Mouse (Mus musculus) thymus, adult 2 months (tissue): ENCODE results near the gene Cadps2. TPM values are rescaled to one million over a fixed set of nuclear protein-coding genes. Genes with fewer than 3 reads are reported as not detected.

Source experiments
- DNase-seq: peaks from one replicate; pipeline ENCODE4 v3.0.0; 2021
- H3K27ac ChIP-seq: fragments of 200-500 bp; 2 replicates; pipeline ENCODE4 v1.5.1; 2012; ENCODE audit warnings: low read length, control low read depth; ENCODE audit not compliant: control insufficient read depth, insufficient read depth
- H3K27me3 ChIP-seq: fragments of 200-500 bp; 2 replicates; pipeline ENCODE4 v1.6.1; 2012; ENCODE audit warnings: mild to moderate bottlenecking, low read length, moderate library complexity, mixed read lengths; ENCODE audit not compliant: control insufficient read depth, insufficient read depth
- H3K36me3 ChIP-seq: fragments of 200-500 bp; 2 replicates; pipeline ENCODE4 v1.6.1; 2012; ENCODE audit warnings: mild to moderate bottlenecking, low read length, moderate library complexity; ENCODE audit not compliant: control insufficient read depth, insufficient read depth
- H3K4me1 ChIP-seq: fragments of 200-500 bp; replicated peaks from 2 replicates; pipeline ENCODE4 v1.6.1; 2012; ENCODE audit warnings: low read length; ENCODE audit not compliant: control insufficient read depth, insufficient read depth
- H3K4me3 ChIP-seq: fragments of 200-500 bp; 2 replicates; pipeline ENCODE4 v1.5.1; 2012; ENCODE audit warnings: mild to moderate bottlenecking, low read length, control low read depth, moderate library complexity; ENCODE audit not compliant: control insufficient read depth, insufficient read depth
- CTCF ChIP-seq: fragments of 200-500 bp; IDR thresholded peaks from 2 replicates; pipeline ENCODE4 v1.5.1; 2012; ENCODE audit warnings: mild to moderate bottlenecking, control low read depth, low read length, moderate library complexity, borderline replicate concordance; ENCODE audit not compliant: control insufficient read depth, poor library complexity, insufficient read depth; ENCODE audit errors: extremely low read depth
- POLR2A ChIP-seq: fragments of 200-500 bp; IDR thresholded peaks from 2 replicates; pipeline ENCODE4 v1.6.1; 2012; ENCODE audit warnings: mild to moderate bottlenecking, low read length, control low read depth, moderate library complexity; ENCODE audit not compliant: control insufficient read depth, poor library complexity, insufficient read depth; ENCODE audit errors: extremely low read depth
- WGBS: fragments of 180-500 bp; shearing (Covaris S2); methylation state at CpG from one replicate; pipeline ENCODE4 v1.1.7; 2018; 5-methylcytosine and 5-hydroxymethylcytosine counted together
- polyA plus RNA-seq: library from polyadenylated mRNA; depleted of rRNA; stranded (reverse); fragments of >200 nt; gene quantifications from 2 replicates; pipeline ENCODE4 v1.2.3, GENCODE M21; 2012

Cadps2 gene
- polyA plus RNA-seq, 1 experiment = 0.86 TPM

- DNase-seq = no peak
- no peaks in the 10 kb centered on the region for H3K4me1 ChIP-seq
Measured at GRCm38 (mm10) chr6:23723697-23724096, 115.5 kb downstream of the Cadps2 start.

GRCm38 (mm10) chr6:23720401-23720800 is 118.8 kb downstream of the Cadps2 start:
- H3K4me1 ChIP-seq = no peaks in the 10 kb centered on the region
- H3K36me3 ChIP-seq = no peaks in the 10 kb centered on the region
- H3K27ac ChIP-seq = no peak overlapping the region
- no peak for TF ChIP-seq POLR2A
- TF ChIP-seq CTCF = no peak
- H3K4me3 ChIP-seq = no peak overlapping the region
- no peaks in the 10 kb centered on the region for H3K27me3 ChIP-seq
- 99% methylated on average over 2 of the region's 2 CpGs for WGBS
- no peak for DNase-seq

More at GRCm38 (mm10) chr6:23723697-23724096, 115.5 kb downstream of the Cadps2 start:
- 86% methylated on average over 4 of the region's 4 CpGs for WGBS
- Histone ChIP-seq H3K4me3 (no peak overlapping the region), H3K27me3 (no peaks in the 10 kb centered on the region), H3K27ac (no peak overlapping the region), H3K36me3 (no peaks in the 10 kb centered on the region)
- no peak for TF ChIP-seq POLR2A
- no peak for TF ChIP-seq CTCF

- no peaks in the 10 kb centered on the region for H3K36me3 ChIP-seq
- no peaks in the 10 kb centered on the region for H3K27me3 ChIP-seq
- no peaks in the 10 kb centered on the region for H3K4me1 ChIP-seq
- TF ChIP-seq CTCF (no peak), POLR2A (no peak)
- 83% methylated on average over 3 of the region's 3 CpGs for WGBS
- no peak for DNase-seq
- H3K27ac ChIP-seq = no peak overlapping the region
- no peak overlapping the region for H3K4me3 ChIP-seq
Measured at GRCm38 (mm10) chr6:23707506-23707905, 131.7 kb downstream of the Cadps2 start.

- TF ChIP-seq CTCF (no peak), POLR2A (no peak)
- 89% methylated on average over 3 of the region's 3 CpGs for WGBS
- Histone ChIP-seq H3K4me1 (no peaks in the 10 kb centered on the region), H3K36me3 (no peaks in the 10 kb centered on the region), H3K27ac (no peak overlapping the region), H3K4me3 (no peak overlapping the region), H3K27me3 (no peaks in the 10 kb centered on the region)
- DNase-seq = no peak
Measured at GRCm38 (mm10) chr6:23700879-23701278, 138.3 kb downstream of the Cadps2 start.

DNA sequence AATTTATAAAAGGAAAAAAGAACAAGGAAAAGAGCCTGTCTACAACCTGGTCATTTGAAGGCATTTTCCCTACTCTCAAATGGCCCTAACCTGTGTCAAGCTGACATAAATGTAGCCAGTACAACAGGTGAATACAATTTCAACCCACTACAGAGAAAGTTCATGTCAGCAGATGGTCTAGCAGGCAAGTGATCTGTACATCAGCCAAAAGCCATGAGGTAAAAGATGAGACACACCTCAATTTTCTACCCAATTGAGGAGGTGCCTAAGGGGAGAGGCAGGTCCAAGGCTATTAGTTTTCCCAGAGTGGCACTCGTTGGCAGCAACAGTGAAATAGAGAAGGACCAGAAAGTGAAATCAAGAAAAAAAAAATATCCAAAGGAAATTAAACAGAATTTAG is 161.0 kb downstream of the Cadps2 start:
- Histone ChIP-seq H3K27ac (no peak overlapping the region), H3K27me3 (no peaks in the 10 kb centered on the region), H3K36me3 (no peaks in the 10 kb centered on the region), H3K4me3 (no peak overlapping the region), H3K4me1 (no peaks in the 10 kb centered on the region)
- DNase-seq = no peak
- 75% methylated on average over 1 of the region's 1 CpGs for WGBS
- TF ChIP-seq POLR2A (no peak), CTCF (no peak)

GRCm38 (mm10) chr6:23655036-23655435 is 184.2 kb downstream of the Cadps2 start, which contains the start of gene Rnf148:
Gene Rnf148, minus strand, starts transcription at chr6:23655136.
- no peaks in the 10 kb centered on the region for H3K4me1 ChIP-seq
- no peaks in the 10 kb centered on the region for H3K36me3 ChIP-seq
- H3K4me3 ChIP-seq = no peak within 1 kb of the TSS
- H3K27me3 ChIP-seq = no peaks in the 10 kb centered on the region
- no peak within 1 kb of the TSS for H3K27ac ChIP-seq
- no peak for DNase-seq
- TF ChIP-seq POLR2A = no peak
- WGBS = 95% methylated on average over 2 of the region's 2 CpGs

- 89% methylated on average over 2 of the region's 2 CpGs for WGBS
- DNase-seq = no peak
- TF ChIP-seq CTCF (no peak), POLR2A (no peak)
Measured at GRCm38 (mm10) chr6:23650205-23650604, 189.0 kb downstream of the Cadps2 start, which contains the start of gene Rnf133. Gene Rnf133, minus strand, starts transcription at chr6:23650305.

More at GRCm38 (mm10) chr6:23650205-23650604, 189.0 kb downstream of the Cadps2 start, which contains the start of gene Rnf133:
- Histone ChIP-seq H3K4me3 (no peak within 1 kb of the TSS), H3K27ac (no peak within 1 kb of the TSS), H3K4me1 (no peaks in the 10 kb centered on the region), H3K36me3 (no peaks in the 10 kb centered on the region), H3K27me3 (no peaks in the 10 kb centered on the region)
